Mouse (Mus musculus): ENCODE measurements around the gene Gm20388. TPM values are rescaled to one million over a fixed set of nuclear protein-coding genes. Genes with fewer than 3 reads are reported as not detected.

Gene Gm20388
- total RNA-seq, 1 experiment, result 27.0 TPM

- DNase-seq (ENCODE audit: low read depth, low spot score), result no peak
- in situ Hi-C loops (cut with MboI; ENCODE audit: low sequenced_read_pairs in 2 of 2, unreplicated experiment in 2 of 2), result no loop called here
- Histone ChIP-seq H3K27ac (ENCODE audit: insufficient read depth, low read depth, low read length, poor library complexity, severe bottlenecking) (no peak overlapping the region), H3K4me3 (ENCODE audit: insufficient read depth in 1 of 2, low read depth in 1 of 2, low read length in 2 of 2, poor library complexity in 1 of 2, severe bottlenecking in 1 of 2) (no peak overlapping the region), H3K9ac (ENCODE audit: insufficient read depth, low read depth, low read length, poor library complexity, severe bottlenecking) (no peak overlapping the region), H3K36me3 (ENCODE audit: control insufficient read depth, insufficient read depth, low read length, poor library complexity, severe bottlenecking) (no peaks in the 10 kb centered on the region), H3K9me3 (ENCODE audit: control insufficient read depth, insufficient read depth, low read depth, low read length) (no peaks in the 10 kb centered on the region), H3K4me1 (ENCODE audit: control insufficient read depth in 2 of 2, insufficient read depth in 2 of 2, low read length in 2 of 2, poor library complexity in 1 of 2) (peaks cover 0 to 9% of the 10 kb centered on the region in 2 experiments; a peak in 1 of 4 replicates)
- TF ChIP-seq CHD2 (IDR thresholded peaks at IDR 0.05; ENCODE audit: low read depth, low read length), result no peak
- no peak for TF ChIP-seq HCFC1 (IDR thresholded peaks at IDR 0.05; ENCODE audit: borderline replicate concordance, insufficient read depth, low read length)
- no peak for TF ChIP-seq MAFK (IDR thresholded peaks at IDR 0.05; ENCODE audit: insufficient read depth, low read depth, low read length)
- TF ChIP-seq ZC3H11A (IDR thresholded peaks at IDR 0.05; ENCODE audit: borderline replicate concordance, low read depth, low read length), result no peak
- TF ChIP-seq ZNF384 (IDR thresholded peaks at IDR 0.05; ENCODE audit: low read depth, low read length), result no peak
Measured at GRCm38 (mm10) chr8:124257363-124257762, 4346.7 kb downstream of the Gm20388 start.

- Histone ChIP-seq H3K27ac (ENCODE audit: insufficient read depth, low read depth, low read length, poor library complexity, severe bottlenecking) (no peak overlapping the region), H3K36me3 (ENCODE audit: control insufficient read depth, insufficient read depth, low read length, poor library complexity, severe bottlenecking) (no peaks in the 10 kb centered on the region), H3K4me1 (ENCODE audit: control insufficient read depth in 2 of 2, insufficient read depth in 2 of 2, low read length in 2 of 2, poor library complexity in 1 of 2) (peaks cover 0 to 9% of the 10 kb centered on the region in 2 experiments; a peak in 1 of 4 replicates), H3K9ac (ENCODE audit: insufficient read depth, low read depth, low read length, poor library complexity, severe bottlenecking) (no peak overlapping the region), H3K4me3 (ENCODE audit: insufficient read depth in 1 of 2, low read depth in 1 of 2, low read length in 2 of 2, poor library complexity in 1 of 2, severe bottlenecking in 1 of 2) (no peak overlapping the region), H3K9me3 (ENCODE audit: control insufficient read depth, insufficient read depth, low read depth, low read length) (no peaks in the 10 kb centered on the region)
- TF ChIP-seq MAFK (IDR thresholded peaks at IDR 0.05; ENCODE audit: insufficient read depth, low read depth, low read length) (no peak), CHD2 (IDR thresholded peaks at IDR 0.05; ENCODE audit: low read depth, low read length) (no peak), HCFC1 (IDR thresholded peaks at IDR 0.05; ENCODE audit: borderline replicate concordance, insufficient read depth, low read length) (no peak), ZNF384 (IDR thresholded peaks at IDR 0.05; ENCODE audit: low read depth, low read length) (no peak), ZC3H11A (IDR thresholded peaks at IDR 0.05; ENCODE audit: borderline replicate concordance, low read depth, low read length) (no peak)
- no peak for DNase-seq (ENCODE audit: low read depth, low spot score)
- in situ Hi-C loops (cut with MboI; ENCODE audit: low sequenced_read_pairs in 2 of 2, unreplicated experiment in 2 of 2), result no loop called here
Measured at GRCm38 (mm10) chr8:124259146-124259545, 4348.5 kb downstream of the Gm20388 start.

DNA sequence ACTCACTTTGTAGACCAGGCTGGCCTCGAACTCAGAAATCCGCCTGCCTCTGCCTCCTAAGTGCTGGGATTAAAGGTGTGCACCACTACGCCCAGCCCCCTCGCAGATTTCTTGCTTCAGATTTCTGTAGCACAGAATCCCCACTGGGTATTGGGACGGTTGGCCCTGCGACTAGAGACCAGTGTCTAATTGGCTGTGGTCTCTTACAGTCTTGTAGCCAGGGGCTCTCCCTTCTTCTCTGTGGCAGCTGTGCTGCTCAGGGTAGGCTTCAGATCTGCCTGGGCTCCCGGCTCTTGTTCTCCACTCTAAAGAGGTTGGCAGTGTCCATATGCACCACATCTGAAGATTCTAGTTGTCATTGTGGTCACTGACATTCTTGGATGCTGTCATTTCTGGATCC, 4349.3 kb downstream of the Gm20388 start:
- H3K27ac ChIP-seq (ENCODE audit: insufficient read depth, low read depth, low read length, poor library complexity, severe bottlenecking), result no peak overlapping the region
- no peak for DNase-seq (ENCODE audit: low read depth, low spot score)
- in situ Hi-C loops (cut with MboI; ENCODE audit: low sequenced_read_pairs in 2 of 2, unreplicated experiment in 2 of 2), result no loop called here
- H3K4me3 ChIP-seq (ENCODE audit: insufficient read depth in 1 of 2, low read depth in 1 of 2, low read length in 2 of 2, poor library complexity in 1 of 2, severe bottlenecking in 1 of 2), result no peak overlapping the region
- H3K9ac ChIP-seq (ENCODE audit: insufficient read depth, low read depth, low read length, poor library complexity, severe bottlenecking), result no peak overlapping the region
- TF ChIP-seq ZNF384 (IDR thresholded peaks at IDR 0.05; ENCODE audit: low read depth, low read length) (no peak), ZC3H11A (IDR thresholded peaks at IDR 0.05; ENCODE audit: borderline replicate concordance, low read depth, low read length) (no peak), HCFC1 (IDR thresholded peaks at IDR 0.05; ENCODE audit: borderline replicate concordance, insufficient read depth, low read length) (no peak), CHD2 (IDR thresholded peaks at IDR 0.05; ENCODE audit: low read depth, low read length) (no peak), MAFK (IDR thresholded peaks at IDR 0.05; ENCODE audit: insufficient read depth, low read depth, low read length) (no peak)
- no peaks in the 10 kb centered on the region for H3K9me3 ChIP-seq (ENCODE audit: control insufficient read depth, insufficient read depth, low read depth, low read length)
- peaks cover 0 to 9% of the 10 kb centered on the region in 2 experiments; a peak in 1 of 4 replicates for H3K4me1 ChIP-seq (ENCODE audit: control insufficient read depth in 2 of 2, insufficient read depth in 2 of 2, low read length in 2 of 2, poor library complexity in 1 of 2)
- H3K36me3 ChIP-seq (ENCODE audit: control insufficient read depth, insufficient read depth, low read length, poor library complexity, severe bottlenecking), result no peaks in the 10 kb centered on the region

DNA sequence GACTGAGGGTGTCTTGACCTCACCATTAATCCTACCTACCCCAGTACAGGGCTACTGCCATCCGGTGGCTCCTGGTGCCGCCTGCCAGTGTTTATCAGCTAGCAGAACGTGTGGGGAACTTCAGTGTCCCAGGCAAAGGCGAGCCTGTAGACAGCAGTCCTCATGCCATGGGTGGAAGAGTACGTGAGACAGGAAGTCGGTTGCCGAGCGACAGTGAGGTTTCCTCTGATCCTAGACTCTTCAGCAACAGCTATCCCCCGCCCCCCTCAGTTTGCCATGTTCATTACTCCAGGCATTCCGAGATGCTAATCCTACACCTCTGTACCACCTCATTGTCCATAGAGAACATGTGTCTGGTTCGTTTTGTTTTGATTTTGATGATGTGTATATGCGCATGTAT, 4349.7 kb downstream of the Gm20388 start:
- no peak for DNase-seq (ENCODE audit: low read depth, low spot score)
- H3K36me3 ChIP-seq (ENCODE audit: control insufficient read depth, insufficient read depth, low read length, poor library complexity, severe bottlenecking), result no peaks in the 10 kb centered on the region
- no peak for TF ChIP-seq MAFK (IDR thresholded peaks at IDR 0.05; ENCODE audit: insufficient read depth, low read depth, low read length)
- TF ChIP-seq ZC3H11A (IDR thresholded peaks at IDR 0.05; ENCODE audit: borderline replicate concordance, low read depth, low read length), result no peak
- no peak for TF ChIP-seq ZNF384 (IDR thresholded peaks at IDR 0.05; ENCODE audit: low read depth, low read length)
- no peak for TF ChIP-seq CHD2 (IDR thresholded peaks at IDR 0.05; ENCODE audit: low read depth, low read length)
- no peak for TF ChIP-seq HCFC1 (IDR thresholded peaks at IDR 0.05; ENCODE audit: borderline replicate concordance, insufficient read depth, low read length)
- H3K9me3 ChIP-seq (ENCODE audit: control insufficient read depth, insufficient read depth, low read depth, low read length), result no peaks in the 10 kb centered on the region
- peaks cover 0 to 9% of the 10 kb centered on the region in 2 experiments; a peak in 1 of 4 replicates for H3K4me1 ChIP-seq (ENCODE audit: control insufficient read depth in 2 of 2, insufficient read depth in 2 of 2, low read length in 2 of 2, poor library complexity in 1 of 2)
- no peak overlapping the region for H3K9ac ChIP-seq (ENCODE audit: insufficient read depth, low read depth, low read length, poor library complexity, severe bottlenecking)
- H3K4me3 ChIP-seq (ENCODE audit: insufficient read depth in 1 of 2, low read depth in 1 of 2, low read length in 2 of 2, poor library complexity in 1 of 2, severe bottlenecking in 1 of 2), result no peak overlapping the region
- H3K27ac ChIP-seq (ENCODE audit: insufficient read depth, low read depth, low read length, poor library complexity, severe bottlenecking), result no peak overlapping the region
- in situ Hi-C loops (cut with MboI; ENCODE audit: low sequenced_read_pairs in 2 of 2, unreplicated experiment in 2 of 2), result no loop called here

DNA sequence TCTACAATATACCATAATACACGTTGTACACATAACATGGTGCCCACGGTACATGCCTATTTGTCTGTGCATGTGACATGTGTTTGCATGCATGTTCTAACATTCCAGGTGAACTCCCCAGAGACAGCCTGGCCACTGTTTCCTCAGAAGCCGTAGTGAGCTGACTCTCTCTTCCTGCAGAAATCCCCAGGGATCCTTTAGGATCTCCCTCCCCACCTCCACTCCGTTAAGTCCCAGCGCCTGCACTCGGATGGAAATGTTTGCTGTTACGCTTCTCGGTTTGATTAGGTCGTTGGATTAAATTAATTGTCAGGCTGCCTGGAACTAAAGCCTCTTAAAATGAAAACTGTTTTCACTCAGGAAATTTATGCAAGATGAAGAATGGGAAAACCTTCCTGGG, 4352.4 kb downstream of the Gm20388 start:
- Histone ChIP-seq H3K36me3 (ENCODE audit: control insufficient read depth, insufficient read depth, low read length, poor library complexity, severe bottlenecking) (no peaks in the 10 kb centered on the region), H3K9me3 (ENCODE audit: control insufficient read depth, insufficient read depth, low read depth, low read length) (no peaks in the 10 kb centered on the region), H3K27ac (ENCODE audit: insufficient read depth, low read depth, low read length, poor library complexity, severe bottlenecking) (no peak overlapping the region), H3K4me1 (ENCODE audit: control insufficient read depth in 2 of 2, insufficient read depth in 2 of 2, low read length in 2 of 2, poor library complexity in 1 of 2) (peaks cover 0 to 11% of the 10 kb centered on the region in 2 experiments; a peak in 1 of 4 replicates), H3K9ac (ENCODE audit: insufficient read depth, low read depth, low read length, poor library complexity, severe bottlenecking) (no peak overlapping the region), H3K4me3 (ENCODE audit: insufficient read depth in 1 of 2, low read depth in 1 of 2, low read length in 2 of 2, poor library complexity in 1 of 2, severe bottlenecking in 1 of 2) (no peak overlapping the region)
- DNase-seq (ENCODE audit: low read depth, low spot score), result no peak
- in situ Hi-C loops (cut with MboI; ENCODE audit: low sequenced_read_pairs in 2 of 2, unreplicated experiment in 2 of 2), result no loop called here
- TF ChIP-seq CHD2 (IDR thresholded peaks at IDR 0.05; ENCODE audit: low read depth, low read length) (no peak), MAFK (IDR thresholded peaks at IDR 0.05; ENCODE audit: insufficient read depth, low read depth, low read length) (no peak), HCFC1 (IDR thresholded peaks at IDR 0.05; ENCODE audit: borderline replicate concordance, insufficient read depth, low read length) (no peak), ZNF384 (IDR thresholded peaks at IDR 0.05; ENCODE audit: low read depth, low read length) (no peak), ZC3H11A (IDR thresholded peaks at IDR 0.05; ENCODE audit: borderline replicate concordance, low read depth, low read length) (no peak)
